Mouse (Mus musculus): ENCODE measurements around the gene Ulk4.
"Not testable (repeated sequence)": the region's sequence is repeated elsewhere in the genome, so short reads cannot be mapped to it uniquely, and the experiment has no call there.

- not testable (repeated sequence) for TF ChIP-seq CTCF, EP300 (IDR thresholded peaks at IDR 0.05; ENCODE audit: low read depth)
Observed at GRCm38 (mm10) chr9:121045657-121046056, 231.3 kb downstream of the Ulk4 start.

All from liver, postnatal 0 days (tissue).